Mouse (Mus musculus) right cerebral cortex, adult 2 months (tissue): ENCODE measurements at regions not wholly inside any gene's neighbourhood (a gene's known extent, or its start where the extent isn't known, plus 50 kb on each side); places are given as distances from the start of the nearest gene placed in this dataset.
A peak's percentile ranks its signal among the peaks of the same experiment; 100 is the strongest.

ENCODE experiments used
- DNase-seq, 2 experiments: peaks; one replicate each; pipeline ENCODE4 v3.0.0; 2021 to 2022; ENCODE audit warnings: low spot score in 2 of 2

DNA sequence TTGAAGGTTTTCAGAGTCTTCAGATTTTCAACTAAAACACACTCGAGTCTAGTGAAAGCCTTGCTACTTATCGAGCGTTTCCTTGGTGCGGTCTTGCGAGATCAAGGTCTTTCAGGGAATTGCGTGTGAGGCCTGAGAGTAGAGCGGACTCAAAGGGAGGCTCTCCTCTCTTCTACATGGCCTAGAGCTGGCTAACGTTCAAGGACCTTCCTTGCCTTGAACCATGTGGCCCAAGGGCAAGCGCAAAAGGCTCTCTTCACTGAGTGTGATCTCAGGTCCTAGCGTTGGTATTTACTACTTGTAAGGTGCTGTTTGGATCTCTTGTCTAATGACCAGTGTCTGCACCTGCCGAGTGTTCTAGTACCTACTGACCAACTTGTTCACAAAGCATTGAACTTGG lies 324.4 kb downstream of the Gm45692 start:
- DNase-seq: no peak

DNA sequence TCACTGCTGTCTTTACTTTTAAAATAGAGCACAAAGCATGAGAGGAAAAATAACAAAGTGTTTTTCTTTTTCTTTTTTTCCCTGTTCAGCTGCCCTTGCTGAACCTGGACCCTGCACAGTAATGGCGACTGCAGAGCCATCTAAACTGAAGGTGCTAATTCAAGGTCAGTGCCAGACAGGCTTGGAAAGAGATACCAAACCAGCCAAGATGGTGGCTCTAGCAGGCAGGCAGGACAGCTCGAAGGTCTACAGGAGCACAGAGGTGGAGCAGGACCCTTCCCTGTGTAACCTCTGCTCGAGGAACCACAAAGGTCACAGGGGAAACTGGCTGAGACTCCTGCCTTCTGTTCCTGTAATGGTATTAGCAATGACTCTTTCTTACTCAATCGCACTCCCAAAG lies 326.7 kb downstream of the Gm45692 start:
- no peak for DNase-seq

DNA sequence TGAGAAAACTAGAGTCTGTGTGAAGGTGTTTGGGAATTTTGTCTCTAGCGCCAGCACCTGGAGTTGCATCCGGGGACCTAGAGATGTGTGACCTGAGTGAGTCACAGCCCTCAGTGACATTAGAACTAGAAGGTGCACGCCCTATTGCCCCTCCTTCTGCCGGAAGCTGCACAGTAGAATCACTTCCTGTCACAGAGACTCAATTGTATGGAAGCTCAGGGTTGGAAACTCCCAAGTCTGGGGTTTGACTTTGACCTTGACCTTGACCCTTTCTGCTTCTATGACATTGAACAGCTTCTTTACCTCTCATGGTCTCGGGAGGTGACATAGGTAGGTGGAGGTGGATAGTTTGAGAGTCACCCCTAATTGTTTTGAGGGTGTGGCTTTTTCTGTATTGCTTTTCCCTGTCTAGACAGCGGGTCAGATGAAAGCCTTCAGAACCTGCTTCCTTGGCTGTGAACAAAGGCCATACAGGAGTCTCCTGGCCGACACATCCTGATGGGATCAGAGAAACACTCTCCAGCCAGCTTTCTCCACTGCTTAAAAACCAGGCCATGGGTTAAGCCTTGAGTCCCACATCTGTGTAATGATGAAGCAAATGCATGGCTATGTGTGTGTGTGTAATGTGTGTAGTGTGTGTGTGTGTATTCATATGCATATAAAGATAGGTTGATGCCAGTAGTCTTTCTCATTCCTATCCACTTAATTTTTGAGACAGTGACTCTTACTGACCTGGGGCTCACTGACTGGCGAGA lies 328.7 kb downstream of the Gm45692 start:
- no peak for DNase-seq

DNA sequence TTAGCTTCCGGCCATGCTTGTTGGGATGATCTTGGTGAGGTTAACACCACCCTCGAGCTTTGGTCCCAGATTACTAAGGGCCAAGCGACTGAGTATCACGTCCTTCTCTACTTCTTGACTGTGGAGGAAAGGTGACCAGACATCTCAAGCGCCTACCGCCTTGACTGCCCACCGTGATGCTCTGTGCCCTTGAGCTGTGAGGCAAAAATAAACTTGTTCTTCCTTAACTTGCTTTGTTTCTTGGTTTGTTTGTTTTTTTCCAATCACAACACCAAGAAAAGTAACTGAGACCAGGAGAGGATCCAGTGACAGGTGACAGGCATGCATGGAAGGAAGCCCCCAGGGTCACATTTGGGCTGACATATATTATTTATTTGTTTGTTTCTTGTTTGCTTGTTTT lies 330.0 kb downstream of the Gm45692 start:
- DNase-seq: no peak

DNA sequence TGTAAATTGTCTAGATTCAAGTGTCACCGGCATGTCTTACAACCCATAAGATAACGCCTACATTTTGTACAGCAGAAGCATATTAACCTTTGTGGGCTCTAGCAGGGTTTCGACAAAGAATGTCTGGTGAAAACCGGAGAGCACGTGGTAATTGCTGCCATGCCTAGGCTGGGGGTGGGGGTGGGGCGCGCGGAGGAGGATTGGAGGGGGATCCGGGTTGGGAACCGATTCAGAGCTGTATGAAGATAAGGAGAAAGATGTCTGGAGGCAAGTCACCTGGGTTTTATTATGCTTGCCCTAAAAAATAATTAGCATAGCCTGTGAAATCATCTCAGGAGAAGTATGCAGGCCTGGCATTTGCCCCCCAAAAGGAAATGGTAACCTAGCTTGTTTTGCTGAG lies 331.2 kb downstream of the Gm45692 start:
- DNase-seq: no peak

DNA sequence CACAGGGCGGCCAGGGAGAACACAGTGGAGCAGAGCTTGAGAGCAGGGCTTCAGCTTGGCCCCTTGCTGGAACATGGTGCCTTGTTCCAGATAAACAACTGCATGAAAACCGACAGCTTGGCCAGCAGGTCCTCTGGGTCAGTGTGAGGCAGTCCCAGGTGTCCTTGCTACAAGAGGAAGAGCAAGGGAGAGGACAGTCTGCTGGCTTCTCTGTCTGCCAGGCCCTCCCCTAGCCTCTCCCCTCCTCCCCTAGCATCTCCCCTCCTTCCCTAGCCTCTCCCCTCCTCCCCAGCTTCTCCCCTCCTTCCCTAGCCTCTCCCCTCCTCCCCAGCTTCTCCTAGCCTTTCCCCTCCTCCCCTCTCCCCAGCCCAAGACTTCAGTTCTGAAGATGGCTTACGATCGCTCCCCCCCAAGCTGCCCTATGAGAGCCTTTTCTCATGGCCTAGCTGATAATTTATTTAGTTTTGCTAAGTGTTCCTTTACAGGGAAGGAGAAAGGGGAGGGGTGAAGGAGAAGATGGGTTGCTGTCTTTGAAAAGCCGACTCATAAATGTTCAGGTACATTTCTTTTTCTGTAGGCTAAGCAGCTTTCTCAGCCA lies 333.7 kb downstream of the Gm45692 start:
- no peak for DNase-seq

DNA sequence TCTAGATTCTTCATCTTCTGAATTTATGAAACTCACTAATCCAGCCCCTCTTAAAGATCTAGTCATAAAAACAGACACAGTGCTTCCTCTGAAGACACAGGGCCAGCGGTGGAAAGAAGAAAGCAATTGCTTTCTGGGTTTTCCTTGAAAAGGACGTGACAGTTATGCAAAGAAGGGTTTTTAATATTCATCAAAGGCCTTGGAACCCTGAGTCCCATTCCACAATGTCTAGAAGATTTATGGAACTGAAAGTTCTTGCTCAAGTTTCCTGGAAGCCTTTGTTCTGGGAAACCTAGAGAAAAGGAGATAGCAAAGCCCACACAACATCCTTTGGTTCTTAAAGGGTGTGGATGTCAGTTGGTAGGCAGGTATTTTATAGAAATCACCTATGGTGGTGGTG lies 346.0 kb downstream of the Gm45692 start:
- no peak for DNase-seq

DNA sequence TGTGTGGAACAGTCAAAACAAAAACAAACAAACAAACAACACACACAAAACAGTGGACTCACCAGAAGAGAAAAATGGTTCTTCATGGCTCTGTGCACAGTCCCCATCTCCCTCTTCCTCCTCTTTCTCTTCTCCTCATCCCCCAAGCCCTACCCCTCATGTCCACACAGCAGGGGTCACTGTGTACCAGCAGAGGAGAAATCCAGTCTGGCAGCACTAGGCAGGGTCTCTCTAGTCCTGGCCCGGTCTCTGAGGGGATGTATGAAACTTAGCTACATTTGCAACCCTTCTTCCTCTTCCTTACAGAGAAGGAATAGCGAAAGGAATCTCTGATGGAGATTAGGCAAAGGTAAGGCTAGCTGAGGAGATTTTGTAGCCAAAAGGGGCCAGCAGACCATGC lies 349.1 kb downstream of the Gm45692 start:
- no peak for DNase-seq

DNA sequence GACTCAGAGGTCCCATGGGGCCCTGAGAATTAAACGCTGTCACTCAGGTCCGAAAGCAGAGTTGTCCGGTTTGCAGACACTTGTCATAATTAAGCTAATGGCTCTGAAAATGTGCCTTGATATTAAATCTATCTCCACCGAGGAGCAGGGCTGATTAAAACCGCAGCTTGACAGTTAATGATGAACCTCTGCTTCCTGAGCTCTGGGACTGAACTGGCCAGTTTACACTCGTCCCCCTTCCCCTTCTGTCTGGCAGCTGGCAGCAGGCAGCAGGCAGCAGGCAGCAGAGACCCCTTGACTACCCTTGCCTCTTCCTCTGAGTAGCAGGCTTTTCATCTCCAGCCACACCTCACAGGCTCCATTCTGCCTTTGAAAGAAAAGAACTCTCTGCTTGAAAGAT lies 350.4 kb downstream of the Gm45692 start:
- DNase-seq: no peak

DNA sequence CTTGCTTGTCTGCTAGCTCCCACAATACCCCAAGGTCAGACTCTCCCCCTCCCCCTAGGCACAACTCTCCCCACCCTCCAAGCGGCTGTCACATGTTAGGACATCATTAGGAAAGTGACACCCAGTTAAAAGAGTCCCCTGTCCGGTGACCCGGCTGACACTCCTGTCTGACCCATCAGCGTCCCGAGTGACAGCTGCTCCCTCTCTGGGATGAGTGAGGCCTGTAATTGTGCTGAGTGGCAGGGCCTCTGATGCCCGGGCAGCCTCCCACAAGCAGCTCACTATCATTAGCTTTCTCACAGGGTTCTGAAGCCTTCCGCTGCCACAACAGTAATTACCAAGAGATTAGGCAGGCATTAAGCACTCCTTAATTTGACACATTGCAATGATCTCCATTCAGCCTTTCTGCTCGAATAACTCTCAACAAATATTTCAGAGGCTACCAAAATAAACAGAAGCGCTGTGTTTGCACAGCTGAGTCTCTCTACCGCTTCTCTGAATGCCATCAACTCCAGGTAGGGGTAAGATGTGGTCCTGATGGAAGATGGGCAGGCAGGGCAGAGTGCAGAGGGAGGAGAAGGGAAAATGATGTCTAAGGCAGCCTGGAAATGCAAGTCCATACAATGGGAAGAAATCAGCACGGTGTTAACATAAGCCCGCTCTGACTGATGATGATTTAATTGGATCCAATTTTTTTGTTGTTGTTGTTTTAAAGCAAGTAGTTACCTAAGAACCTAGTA lies 352.6 kb downstream of the Gm45692 start:
- no peak for DNase-seq

DNA sequence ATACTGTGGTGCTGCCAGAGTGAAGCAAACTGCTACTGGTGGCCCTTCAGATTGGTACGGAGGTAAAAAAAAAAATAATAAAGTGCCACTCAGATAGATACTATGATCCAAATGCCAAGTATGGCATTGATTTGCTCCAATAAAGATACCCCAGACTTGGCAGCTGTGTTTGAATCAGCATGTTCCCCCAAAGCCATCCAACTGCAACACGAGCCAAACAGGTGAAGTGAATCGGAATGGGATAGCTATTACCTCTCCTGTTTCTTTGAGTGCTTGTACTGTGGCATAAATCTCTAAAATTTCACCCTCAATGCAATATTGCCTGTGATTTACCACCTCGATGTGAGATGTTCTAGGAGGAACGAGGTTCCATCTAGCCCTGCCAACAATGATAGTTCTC lies 365.4 kb downstream of the Gm45692 start:
- no peak for DNase-seq

DNA sequence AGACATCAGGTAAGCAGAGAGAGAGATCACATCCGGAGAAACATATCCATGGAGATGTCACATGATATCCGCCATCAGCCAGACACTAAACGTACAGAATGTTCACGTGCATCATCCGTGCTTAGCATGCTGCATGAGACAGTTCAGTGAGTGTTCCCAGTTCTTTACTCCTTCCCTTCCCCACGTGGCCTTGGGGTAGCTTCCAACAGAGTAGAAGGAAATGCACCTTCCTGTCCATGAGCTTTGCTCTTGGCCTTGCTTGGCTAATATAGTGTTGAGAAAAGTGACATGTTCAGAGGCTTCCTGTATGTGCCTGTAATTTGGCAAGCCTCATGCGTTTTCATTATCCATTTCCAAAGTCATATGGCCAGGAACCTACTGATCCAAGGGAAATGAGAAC lies 368.5 kb downstream of the Gm45692 start:
- DNase-seq: no peak

DNA sequence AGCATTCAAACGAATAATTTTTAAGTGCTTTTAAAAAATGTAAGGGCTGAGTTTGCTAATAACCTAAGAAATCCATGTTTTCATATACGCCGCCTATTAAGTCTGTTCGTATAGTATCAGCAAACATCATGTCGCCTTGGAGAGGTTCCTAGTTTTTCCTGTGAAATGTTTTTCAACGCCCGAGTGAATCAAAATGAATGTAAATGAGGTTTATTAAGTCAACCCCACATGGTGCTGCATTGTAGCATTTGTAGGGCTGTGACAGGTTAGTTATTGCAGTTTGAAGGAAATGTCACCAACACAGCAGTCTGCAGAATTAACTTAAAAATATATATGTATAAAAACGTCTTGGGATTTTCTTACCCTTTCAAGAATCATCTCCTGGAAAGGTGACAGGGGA lies 369.3 kb downstream of the Gm45692 start:
- no peak for DNase-seq

DNA sequence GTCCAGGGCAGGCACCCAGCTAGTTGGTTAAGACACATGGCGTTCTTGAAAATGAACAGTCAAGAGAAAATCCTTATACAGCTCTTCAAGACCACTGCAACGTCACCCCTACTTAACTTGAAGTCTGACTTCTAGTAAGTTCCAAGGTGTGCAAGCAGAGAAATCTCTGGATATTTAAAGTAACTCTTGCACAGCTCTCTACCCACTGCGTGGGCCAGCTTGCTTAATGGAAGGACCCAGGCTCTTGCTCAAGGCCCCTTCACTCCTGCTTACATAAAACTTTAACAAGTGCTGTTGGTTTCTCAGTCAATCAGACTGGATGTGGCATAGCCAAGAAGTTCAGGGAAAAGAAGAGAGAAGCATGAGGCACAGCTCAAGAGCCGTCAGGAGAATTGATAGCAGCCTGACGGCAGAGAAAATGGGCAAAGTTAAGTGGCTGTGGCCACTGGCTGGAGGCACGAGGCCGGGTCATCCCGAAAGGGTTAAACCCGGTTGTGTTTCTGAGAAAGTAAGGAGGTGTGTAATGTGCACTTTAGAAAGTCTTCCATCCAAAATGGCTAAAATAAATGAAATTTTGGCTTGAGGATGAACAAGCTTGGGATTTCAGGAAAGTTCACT lies 382.0 kb downstream of the Gm45692 start:
- no peak for DNase-seq

DNA sequence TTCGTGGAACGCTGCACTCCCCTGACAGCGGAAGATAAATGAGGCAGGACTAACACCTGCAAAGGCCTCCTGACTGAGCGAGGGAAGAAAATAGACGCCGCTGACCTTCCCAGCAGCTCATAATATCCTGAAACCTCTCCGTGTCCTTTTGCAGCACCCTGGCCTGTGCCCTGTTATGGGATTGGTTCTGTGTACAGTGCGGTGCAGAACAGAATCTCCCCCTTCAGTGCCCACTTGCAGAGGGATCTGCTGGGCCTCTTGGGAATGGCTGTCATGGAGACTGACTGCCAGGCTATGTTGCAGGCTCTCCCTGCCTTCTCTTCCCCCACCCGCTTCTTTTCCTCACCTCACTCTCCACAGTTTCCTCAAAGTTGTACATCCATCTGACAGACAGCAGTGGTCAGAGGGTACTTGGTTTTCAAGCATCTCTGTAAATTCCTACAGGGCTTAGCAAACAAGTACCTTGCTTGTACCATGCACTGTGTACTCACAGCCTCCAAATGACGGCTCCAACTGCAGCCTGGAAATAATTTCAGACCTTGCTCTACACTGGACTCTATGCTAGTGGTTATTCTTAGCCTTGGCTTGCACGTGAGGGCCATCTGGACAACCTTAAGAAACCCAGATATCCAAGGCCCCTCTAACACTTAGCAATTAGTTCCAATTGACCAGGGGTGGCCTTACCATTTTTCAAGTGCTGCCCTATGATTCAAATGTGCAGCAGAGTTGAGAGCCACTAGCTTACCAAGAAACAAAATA lies 382.7 kb downstream of the Gm45692 start:
- no peak for DNase-seq

DNA sequence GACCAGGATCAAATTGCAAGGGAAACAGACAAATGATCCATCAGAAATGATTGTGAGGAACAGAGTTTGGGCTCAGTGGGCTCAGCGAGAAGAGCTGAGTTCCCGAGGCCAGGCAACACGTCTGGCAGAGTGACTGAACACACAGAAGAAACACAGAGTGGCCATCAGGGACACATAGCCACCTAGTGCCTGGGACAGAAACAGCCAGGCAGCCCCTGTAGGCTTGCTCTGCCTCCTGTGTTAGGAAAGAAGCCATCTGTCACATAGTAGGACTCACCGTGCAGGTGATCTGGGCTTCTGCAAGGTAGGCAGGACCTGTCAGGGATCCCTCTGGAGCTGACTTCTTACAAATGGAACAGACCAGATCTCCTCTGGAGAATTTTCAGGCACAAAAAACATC lies 383.4 kb downstream of the Gm45692 start:
- DNase-seq: no peak

DNA sequence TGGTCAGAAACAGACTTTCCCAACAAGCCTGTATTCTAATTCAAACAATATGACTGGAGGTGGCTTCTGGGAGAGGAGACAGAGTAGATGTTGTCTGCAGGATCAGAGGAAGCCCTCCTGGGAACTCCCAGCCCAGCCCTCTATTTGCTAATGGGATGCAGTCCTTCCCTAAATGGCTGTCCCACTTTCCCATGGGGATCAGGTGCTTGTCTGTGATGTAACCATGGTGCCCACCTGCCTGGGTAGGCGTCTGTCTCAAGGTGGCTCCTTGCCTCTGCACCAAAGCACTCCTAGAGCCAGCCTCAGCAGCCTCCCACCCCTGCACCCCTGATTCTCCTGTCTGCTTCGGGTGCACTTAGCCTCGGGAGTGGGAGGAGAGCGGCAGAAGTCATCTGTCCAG lies 384.6 kb downstream of the Gm45692 start:
- DNase-seq: peak; percentile 4 to 5

DNA sequence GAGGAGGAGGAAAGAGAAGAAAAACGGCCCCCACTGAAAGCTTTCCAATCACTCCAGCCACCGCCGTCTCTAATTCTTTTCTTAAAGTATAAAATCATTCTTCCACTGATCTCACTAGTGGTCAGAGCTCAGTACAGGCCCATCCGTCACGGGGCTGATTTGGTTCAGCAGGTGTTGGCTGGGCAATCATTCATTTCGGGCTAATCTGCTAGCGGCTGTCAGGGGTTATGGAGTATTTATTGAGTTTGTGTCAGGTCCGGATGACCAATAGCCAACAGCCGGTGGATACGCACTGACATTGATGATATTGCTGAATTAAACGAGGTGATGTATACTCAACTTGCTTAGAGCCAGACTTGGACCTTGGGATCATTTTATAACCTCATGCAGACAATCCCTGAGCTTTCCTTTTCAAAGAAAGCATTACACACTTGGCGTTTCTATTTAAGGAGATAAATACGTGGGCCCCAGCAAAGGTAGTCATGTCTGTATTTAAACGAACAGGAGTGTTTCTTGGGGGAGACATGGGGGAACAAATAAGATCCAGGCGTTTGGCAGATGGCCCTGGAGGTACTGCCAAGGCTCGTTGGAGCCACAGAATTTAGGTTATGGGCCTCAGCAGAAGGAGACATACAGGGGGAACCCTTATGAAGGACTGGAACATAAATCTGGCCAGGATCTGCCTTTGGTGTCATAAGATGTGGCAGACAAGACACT lies 385.1 kb downstream of the Gm45692 start:
- DNase-seq: no peak

DNA sequence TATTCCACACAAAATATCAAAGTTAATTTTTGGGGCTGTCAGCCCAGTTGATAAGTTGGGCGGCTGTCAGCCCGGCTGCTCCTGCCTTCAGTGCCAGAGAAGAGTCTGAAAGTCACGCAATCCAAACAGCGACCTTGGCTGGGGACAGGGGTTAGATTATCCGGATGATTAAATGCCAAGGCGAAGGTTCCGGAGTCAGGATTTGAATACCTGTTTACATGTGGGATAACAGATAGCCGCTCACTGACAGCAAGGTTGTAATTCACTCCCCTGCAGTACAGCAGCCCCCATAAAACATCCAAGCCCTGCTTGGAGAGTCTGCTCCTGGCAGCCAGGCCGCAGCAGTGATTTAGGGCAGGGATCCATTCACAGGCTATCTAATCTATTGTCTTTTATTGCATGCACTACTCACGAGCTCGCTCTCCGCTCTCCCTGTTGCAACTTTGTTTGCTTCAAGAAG lies 388.3 kb downstream of the Gm45692 start:
- DNase-seq: no peak

DNA sequence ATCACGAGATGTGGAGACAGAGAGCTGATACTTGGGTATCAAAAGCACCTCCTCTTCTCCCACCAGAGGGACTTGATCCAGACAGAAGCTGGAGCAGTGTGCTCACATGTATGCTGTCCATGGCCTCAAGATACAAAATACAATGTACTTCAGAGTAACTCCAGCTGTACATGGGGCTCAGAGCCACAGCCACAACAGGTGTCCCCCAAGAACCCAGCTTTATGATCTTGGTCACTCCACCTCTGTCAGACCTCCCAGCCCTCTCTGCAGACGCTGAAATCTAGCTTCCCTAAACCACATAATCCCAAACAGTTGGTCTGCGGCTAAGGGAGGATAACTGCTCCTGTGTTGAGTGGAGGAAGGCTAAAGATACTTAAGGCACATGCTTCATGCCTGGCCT lies 389.9 kb downstream of the Gm45692 start:
- DNase-seq: no peak

DNA sequence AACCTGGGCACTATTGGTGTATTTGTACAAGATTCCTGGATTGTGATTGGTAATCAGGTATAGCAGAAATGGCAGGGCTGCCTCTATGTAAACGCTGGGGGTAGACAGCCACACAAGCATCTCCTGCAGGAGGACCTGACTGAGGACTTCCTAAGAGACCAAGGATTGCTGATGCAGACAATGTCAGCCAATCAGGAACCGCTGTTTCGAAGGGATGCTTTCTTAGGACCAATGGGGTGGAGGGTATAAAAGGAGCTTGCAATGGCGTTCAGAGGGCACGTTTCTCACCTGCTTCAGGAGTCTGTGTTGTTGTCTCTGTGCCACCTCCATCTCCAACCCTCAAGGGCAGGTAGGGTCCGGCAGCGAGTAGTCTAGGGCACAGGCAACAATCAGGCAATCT lies 393.7 kb downstream of the Gm45692 start:
- DNase-seq: no peak
